Mouse (Mus musculus): ENCODE measurements around the gene Ly6g6c.

Ly6g6c gene

GRCm38 (mm10) chr17:35083929-35084497, 18.8 kb downstream of the Ly6g6c start:
- 78% methylated on average over 3 of the region's 3 CpGs for WGBS

GRCm38 (mm10) chr17:35085208-35085865, 20.1 kb downstream of the Ly6g6c start, which contains the start of gene Ly6g6f:
TSS of gene Ly6g6f (minus strand) at chr17:35085610.
- 81% methylated on average over 7 of the region's 7 CpGs for WGBS

- 36% methylated on average over 2 of the region's 2 CpGs for WGBS
Observed at GRCm38 (mm10) chr17:35088151-35088550, 23.0 kb downstream of the Ly6g6c start.

- 3% methylated on average over 67 of the region's 67 CpGs for WGBS
Observed at GRCm38 (mm10) chr17:35088825-35089644, 23.8 kb downstream of the Ly6g6c start, which contains the start of gene Abhd16a. TSS of gene Abhd16a (plus strand) at chr17:35089263.

- WGBS, result 30% methylated on average over 8 of the region's 8 CpGs
Observed at GRCm38 (mm10) chr17:35090166-35090932, 25.2 kb downstream of the Ly6g6c start.

- 74% methylated on average over 14 of the region's 14 CpGs for WGBS
Observed at GRCm38 (mm10) chr17:35092403-35093198, 27.4 kb downstream of the Ly6g6c start.

GRCm38 (mm10) chr17:35094475-35095365, 29.5 kb downstream of the Ly6g6c start:
- 55% methylated on average over 15 of the region's 15 CpGs for WGBS

GRCm38 (mm10) chr17:35096597-35096996, 31.4 kb downstream of the Ly6g6c start:
- 89% methylated on average over 12 of the region's 12 CpGs for WGBS

GRCm38 (mm10) chr17:35097164-35097655, 32.0 kb downstream of the Ly6g6c start:
- WGBS, result 53% methylated on average over 12 of the region's 12 CpGs

GRCm38 (mm10) chr17:35100196-35100765, 35.1 kb downstream of the Ly6g6c start:
- WGBS, result 70% methylated on average over 10 of the region's 10 CpGs

GRCm38 (mm10) chr17:35101161-35101560, 36.0 kb downstream of the Ly6g6c start:
- WGBS, result 86% methylated on average over 11 of the region's 11 CpGs

- WGBS, result 63% methylated on average over 8 of the region's 8 CpGs
Observed at GRCm38 (mm10) chr17:35102299-35102698, 37.1 kb downstream of the Ly6g6c start.

- 70% methylated on average over 6 of the region's 6 CpGs for WGBS
Observed at GRCm38 (mm10) chr17:35103221-35103690, 38.1 kb downstream of the Ly6g6c start.

- WGBS, result 96% methylated on average over 7 of the region's 7 CpGs
Observed at GRCm38 (mm10) chr17:35104079-35104478, 38.9 kb downstream of the Ly6g6c start.

GRCm38 (mm10) chr17:35104754-35105153, 39.6 kb downstream of the Ly6g6c start:
- WGBS, result 76% methylated on average over 6 of the region's 6 CpGs

GRCm38 (mm10) chr17:35105740-35106389, 40.7 kb downstream of the Ly6g6c start:
- WGBS, result 29% methylated on average over 13 of the region's 13 CpGs

GRCm38 (mm10) chr17:35106522-35106921, 41.3 kb downstream of the Ly6g6c start:
- WGBS, result 56% methylated on average over 3 of the region's 3 CpGs

- WGBS, result 76% methylated on average over 6 of the region's 6 CpGs
Observed at GRCm38 (mm10) chr17:35108097-35108496, 42.9 kb downstream of the Ly6g6c start, which contains the start of gene Ly6g5c. TSS of gene Ly6g5c (plus strand) at chr17:35108279.

- WGBS, result 72% methylated on average over 9 of the region's 9 CpGs
Observed at GRCm38 (mm10) chr17:35111774-35112173, 46.6 kb downstream of the Ly6g6c start.
